Mouse (Mus musculus): ENCODE results near the gene Rin3.

GRCm38 (mm10) chr12:102310261-102310660, 27.4 kb downstream of the Rin3 start:
- TF ChIP-seq CTCF (IDR thresholded peaks at IDR 0.05; ENCODE audit: borderline replicate concordance, control insufficient read depth, extremely low read depth, insufficient read depth, low read length, poor library complexity) (no peak), POLR2A (IDR thresholded peaks at IDR 0.05; ENCODE audit: control insufficient read depth, extremely low read depth, insufficient read depth, low read length, poor library complexity) (no peak)
